Mouse (Mus musculus) right cerebral cortex, postnatal 4 days (tissue): ENCODE results near the gene Lyl1.

Experiments used
- DNase-seq: peaks from one replicate; pipeline ENCODE4 v3.0.0-alpha.2; 2022

The Lyl1 gene

GRCm38 (mm10) chr8:84743517-84744420, 42.5 kb downstream of the Lyl1 start:
- DNase-seq: peak; percentile 73

DNA sequence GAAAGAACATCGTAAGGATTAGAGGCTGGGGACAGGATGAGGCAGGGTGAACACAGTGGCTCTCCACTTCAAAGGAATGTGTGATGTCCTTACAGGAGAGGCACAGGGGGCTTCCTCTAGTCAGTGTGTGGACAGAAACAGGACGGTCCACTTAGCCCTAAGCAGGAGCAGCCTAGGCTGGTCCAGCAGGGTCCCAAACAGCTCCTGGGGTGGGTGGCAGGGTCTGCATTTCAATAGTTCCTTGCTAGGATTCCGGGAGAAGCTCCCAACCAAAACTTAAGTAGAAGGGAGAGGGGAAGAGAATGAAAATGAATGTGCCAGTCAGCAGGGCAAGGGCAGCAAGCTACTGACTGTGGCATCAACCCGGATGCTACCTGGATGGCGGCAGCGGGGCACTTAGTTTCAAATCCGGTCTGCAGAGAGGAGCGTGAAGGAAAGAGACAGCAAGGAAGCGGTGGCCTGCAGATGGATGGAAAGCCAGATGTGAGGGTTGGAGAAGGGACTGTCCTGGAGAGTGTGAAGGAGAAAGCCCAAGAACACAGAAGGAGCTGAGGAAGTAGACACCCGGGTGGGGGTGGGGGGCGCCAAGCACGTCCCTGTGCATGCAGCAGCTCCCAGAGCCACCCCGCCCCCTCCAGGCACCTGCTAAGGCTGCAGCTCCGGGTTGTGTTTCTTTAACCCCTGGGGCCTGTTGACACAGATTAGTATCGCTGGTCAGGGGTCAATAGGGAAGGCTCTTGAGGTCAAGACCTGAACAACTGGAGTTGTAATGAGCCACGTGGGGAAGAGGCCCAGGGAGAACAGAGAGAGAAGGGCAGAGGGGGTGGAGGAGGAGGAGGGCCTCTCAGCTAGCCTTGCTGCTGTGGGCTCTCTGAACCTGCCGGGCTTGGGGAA, 44.0 kb downstream of the Lyl1 start:
- no peak for DNase-seq

GRCm38 (mm10) chr8:84749519-84749918, 48.3 kb downstream of the Lyl1 start:
- DNase-seq: no peak

DNA sequence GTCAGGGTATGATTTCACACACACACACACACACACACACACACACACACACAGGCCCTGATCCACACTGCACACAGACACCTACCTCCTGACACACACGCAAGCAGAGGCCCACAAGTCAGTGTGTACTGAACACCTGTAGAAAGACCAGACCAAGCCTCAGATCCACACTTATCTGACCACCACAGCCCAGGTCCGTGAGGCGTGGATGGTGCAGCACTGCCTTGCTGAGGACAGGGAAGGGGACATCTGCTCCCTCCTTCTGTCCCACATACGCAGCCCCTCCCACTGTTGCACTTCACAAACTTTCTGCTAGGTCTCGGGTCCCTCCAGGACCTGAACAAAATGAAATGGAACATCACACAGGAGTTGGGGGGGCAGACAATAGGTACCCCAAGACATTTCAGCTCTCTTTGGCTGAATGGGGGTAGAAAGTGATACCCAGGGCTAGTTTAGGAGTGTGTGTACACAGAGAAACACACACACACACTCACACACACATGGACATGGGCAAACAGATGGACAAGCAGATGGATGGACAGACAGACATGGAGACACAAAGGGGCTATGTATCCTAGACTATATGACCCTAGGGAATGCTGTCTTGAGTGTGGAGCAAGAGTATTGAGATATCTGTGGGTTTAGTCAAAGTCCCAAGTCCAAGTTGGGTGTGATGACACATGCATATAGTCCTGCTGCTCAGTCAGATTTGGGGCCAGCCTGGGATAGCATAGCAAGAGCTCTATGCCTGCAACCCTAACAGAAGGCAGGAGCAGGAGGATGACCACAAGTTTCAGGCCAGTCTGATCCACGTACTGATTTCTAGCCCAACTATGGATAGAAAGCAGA, 51.7 kb downstream of the Lyl1 start:
- DNase-seq: no peak
